14 mouse cellular contexts compared by ENCODE assay signal in the genomic region with DNA sequence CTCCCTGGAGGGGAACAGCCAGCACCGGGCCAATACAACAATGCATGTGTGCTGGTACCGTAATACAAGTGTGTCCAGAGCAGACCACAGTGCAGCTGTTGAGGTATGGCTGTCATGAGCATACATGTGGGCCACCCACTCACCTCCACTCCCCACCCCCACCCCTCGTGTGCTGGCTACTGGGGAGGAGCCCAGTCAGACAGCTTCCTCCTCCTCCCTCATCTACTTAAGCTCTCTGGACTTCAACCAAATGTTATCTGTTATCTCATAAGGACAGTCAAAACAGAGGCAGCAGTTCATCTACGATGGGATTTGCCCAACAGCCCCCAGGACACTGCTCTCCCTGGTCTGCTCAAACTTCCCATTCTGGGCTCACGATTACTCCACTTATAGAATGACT. TPM values are rescaled to one million over a fixed set of nuclear protein-coding genes. Genes with fewer than 3 reads are reported as not detected.
A peak's percentile ranks its signal among the peaks of the same experiment; 100 is the strongest.
DNase-seq lines count a peak whose midpoint lies in the region; ATAC-seq and TF ChIP-seq lines count a peak whose summit lies in the region.
"Had no signal": no experiment of that assay in that cellular context is flagged by ENCODE, and none has a peak within 500 bp of the region (broad histone marks: within the 10 kb centered on the region; RNA-seq: fewer than 3 reads in every experiment).

No protein-coding gene starts in this region.

- no peak for DNase-seq in heart, postnatal 0 days (ENCODE audit: low spot score)
- DNase-seq in heart, postnatal 10 days, result no peak
- no peak for DNase-seq in G1E (ENCODE audit: low spot score)
- no peak for DNase-seq in liver, embryonic 13.5 days
- DNase-seq in heart, embryonic 10.5 days (ENCODE audit: low spot score), result no peak
- no peak for DNase-seq in heart, postnatal 36 days
- no peak for DNase-seq in gastrocnemius, adult 18-20 months (ENCODE audit: low spot score)
- DNase-seq: adrenal gland, postnatal 25 days; cerebellum, adult 2 months; gastrocnemius, postnatal 14 days; lung, adult 2 months; thymus, postnatal 4 days had no signal

- no peaks in the 10 kb centered on the region for H3K4me1 ChIP-seq in heart, postnatal 0 days (ENCODE audit: control insufficient read depth, insufficient read depth)
- peaks cover 14% of the 10 kb centered on the region for H3K4me1 ChIP-seq in G1E (ENCODE audit: insufficient read depth, low read depth, low read length)
- H3K4me1 ChIP-seq in liver, embryonic 13.5 days (replicated peaks), result peaks cover 29% of the 10 kb centered on the region
- peaks cover 16% of the 10 kb centered on the region for H3K4me1 ChIP-seq in heart, embryonic 10.5 days

- H3K4me3 ChIP-seq in heart, postnatal 0 days (ENCODE audit: low read depth, low read length), result no peak overlapping the region
- no peak overlapping the region for H3K4me3 ChIP-seq in G1E (ENCODE audit: low read depth, low read length)
- H3K4me3 ChIP-seq in liver, embryonic 13.5 days (replicated peaks), result no peak overlapping the region
- H3K4me3 ChIP-seq in heart, embryonic 10.5 days, result no peak overlapping the region
- H3K4me3 ChIP-seq: embryonic facial prominence, embryonic 12.5 days had no signal

- 48% methylated on average over 5 of the region's 5 CpGs for WGBS in heart, postnatal 0 days
- WGBS in liver, embryonic 13.5 days (ENCODE audit: insufficient replicate concordance), result 36% methylated on average over 5 of the region's 5 CpGs
- WGBS in heart, embryonic 10.5 days, result 45% methylated on average over 5 of the region's 5 CpGs

- no peak overlapping the region for H3K4me2 ChIP-seq in heart, postnatal 0 days (ENCODE audit: low read depth, low read length)
- H3K4me2 ChIP-seq in liver, embryonic 13.5 days, result no peak overlapping the region
- H3K4me2 ChIP-seq: embryonic facial prominence, embryonic 12.5 days had no signal

- no peaks in the 10 kb centered on the region for H3K27me3 ChIP-seq in heart, postnatal 0 days (ENCODE audit: control insufficient read depth, insufficient read depth, low read length)
- H3K27me3 ChIP-seq in G1E (ENCODE audit: insufficient read depth, low read length), result peaks cover 2% of the 10 kb centered on the region; the same call in 1 of the 2 replicates
- no peaks in the 10 kb centered on the region for H3K27me3 ChIP-seq in liver, embryonic 13.5 days
- H3K27me3 ChIP-seq in heart, embryonic 10.5 days (ENCODE audit: insufficient read depth, poor library complexity, severe bottlenecking), result no peaks in the 10 kb centered on the region
- H3K27me3 ChIP-seq: embryonic facial prominence, embryonic 12.5 days had no signal

- TF ChIP-seq EP300 in heart, postnatal 0 days (IDR thresholded peaks at IDR 0.05; ENCODE audit: low read depth), result no peak

- no peaks in the 10 kb centered on the region for H3K9me3 ChIP-seq in heart, postnatal 0 days (replicated peaks; ENCODE audit: control insufficient read depth, low read length)
- no peaks in the 10 kb centered on the region for H3K9me3 ChIP-seq in G1E (replicated peaks)
- no peaks in the 10 kb centered on the region for H3K9me3 ChIP-seq in liver, embryonic 13.5 days (replicated peaks)
- H3K9me3 ChIP-seq in heart, embryonic 10.5 days, result no peaks in the 10 kb centered on the region
- H3K9me3 ChIP-seq: embryonic facial prominence, embryonic 12.5 days had no signal

- H3K9ac ChIP-seq in heart, postnatal 0 days (replicated peaks; ENCODE audit: low read depth, low read length), result no peak overlapping the region
- H3K9ac ChIP-seq in liver, embryonic 13.5 days, result 0 out of 2 replicates have a peak overlapping the region, but pooled peaks have one; percentile 7
- H3K9ac ChIP-seq: embryonic facial prominence, embryonic 12.5 days had no signal

- 0 out of 2 replicates have a peak, but pooled peaks have one; percentile 11 for ATAC-seq in heart, postnatal 0 days (ENCODE audit: insufficient read depth, low read depth)
- ATAC-seq in G1E (ENCODE audit: extremely low read depth, insufficient number of reproducible peaks, low FRiP score, poor library complexity, severe bottlenecking), result peak; percentile 68
- ATAC-seq in erythroid progenitor cell, adult 5-6 weeks (replicated peaks; ENCODE audit: low FRiP score, poor library complexity, severe bottlenecking), result peak; percentile 43
- ATAC-seq in liver, embryonic 13.5 days (ENCODE audit: low read depth), result peak; percentile 80

- intact Hi-C loops in heart, postnatal 10 days (cut with DNase I), result no loop called here
- intact Hi-C loops in heart, postnatal 36 days (cut with DNase I), result no loop called here

- peaks cover 43% of the 10 kb centered on the region for H3K36me3 ChIP-seq in heart, postnatal 0 days (replicated peaks; ENCODE audit: control insufficient read depth, insufficient read depth, low read length)
- peaks cover 45% of the 10 kb centered on the region for H3K36me3 ChIP-seq in G1E (replicated peaks)
- peaks cover 35% of the 10 kb centered on the region for H3K36me3 ChIP-seq in liver, embryonic 13.5 days
- peaks cover 48% of the 10 kb centered on the region for H3K36me3 ChIP-seq in heart, embryonic 10.5 days

- H3K27ac ChIP-seq in heart, postnatal 0 days (ENCODE audit: low read depth), result no peak overlapping the region
- H3K27ac ChIP-seq in liver, embryonic 13.5 days, result no peak overlapping the region
- no peak overlapping the region for H3K27ac ChIP-seq in heart, embryonic 10.5 days

- TF ChIP-seq CTCF in heart, postnatal 0 days (IDR thresholded peaks at IDR 0.05; ENCODE audit: low read depth), result no peak
- TF ChIP-seq CTCF in G1E (IDR thresholded peaks at IDR 0.05; ENCODE audit: low read depth, low read length), result no peak

RNA-seq across cellular contexts. Expression of a gene that starts 39.5 kb away (rescaled TPM):
- 134 and 174 TPM in 2 replicates for total RNA-seq in heart, postnatal 0 days (2014; rRNA removed; ENCODE audit: low replicate concordance)
- 107 and 108 TPM in 2 replicates for polyA plus RNA-seq in heart, postnatal 0 days (2015; fragmentation: Nextera tagmentation; extraction: Ambion mirVana)
- 100 to 1,000 TPM; 135 to 138 TPM for total RNA-seq in heart, postnatal 10 days (2021)
- 102 and 116 TPM in 2 replicates for total RNA-seq in G1E (2014; fragmentation: Nextera tagmentation)
- 64.8 and 72.8 TPM in 2 replicates for total RNA-seq in G1E (2017)
- 19.6 and 23.4 TPM in 2 replicates for polyA plus RNA-seq in G1E (2012)
- 28.5 and 36.5 TPM in 2 replicates for total RNA-seq in erythroid progenitor cell, adult 5-6 weeks (2015; ENCODE audit: low replicate concordance)
- total RNA-seq in erythroid progenitor cell, adult 5-6 weeks (2017; ENCODE audit: low replicate concordance), result 33.5 and 52.2 TPM in 2 replicates
- 46.1 and 46.4 TPM in 2 replicates for polyA plus RNA-seq in liver, embryonic 13.5 days (2015; fragmentation: Nextera tagmentation; extraction: Ambion mirVana)
- 144 and 161 TPM in 2 replicates for polyA plus RNA-seq in heart, embryonic 10.5 days (2016; fragmentation: Nextera tagmentation; extraction: Ambion mirVana)
- total RNA-seq in heart, postnatal 36 days (2021), result 100 to 1,000 TPM in 1 of 2 experiments, 10 to 100 TPM in 1; 98.2 to 103 TPM
- 10 to 100 TPM; 80.8 to 91.4 TPM for total RNA-seq in gastrocnemius, adult 18-20 months (2021)

Comparison
In these comparisons a context has a peak if more than half of its experiments do, and no peak if none do; other contexts are left out.
1. ATAC-seq: peak in every context shown above with its lines; median percentile 80 in liver, embryonic 13.5 days; 68 in G1E; 43 in erythroid progenitor cell, adult 5-6 weeks; 11 in heart, postnatal 0 days.